Mouse (Mus musculus) E14TG2a.4 (cell line): ENCODE measurements around the gene Xirp1.
A peak's percentile ranks its signal among the peaks of the same experiment; 100 is the strongest.

Experiments used
- CTCF ChIP-seq: conservative IDR thresholded peaks from 2 replicates; pipeline ENCODE4 v1.5.1; 2014; ENCODE audit warnings: low read length
- NANOG ChIP-seq: IDR thresholded peaks from 2 replicates; pipeline ENCODE4 v1.6.1; 2014; ENCODE audit warnings: borderline replicate concordance, low read length, mixed read lengths
- POU5F1 ChIP-seq: IDR thresholded peaks from 2 replicates; pipeline ENCODE4 v1.6.1; 2014; ENCODE audit warnings: low read length, borderline replicate concordance

- TF ChIP-seq CTCF: peak; percentile 59
- TF ChIP-seq POU5F1: no peak
- no peak for TF ChIP-seq NANOG
Observed at GRCm38 (mm10) chr9:120011533-120011932, 11.9 kb downstream of the Xirp1 start.
